Mouse (Mus musculus): ENCODE measurements at regions not wholly inside any gene's neighbourhood (a gene's known extent, or its start where the extent isn't known, plus 50 kb on each side); places are given as distances from the start of the nearest gene placed in this dataset.
A peak's percentile ranks its signal among the peaks of the same experiment; 100 is the strongest.

- no peak for DNase-seq
These were observed 605.2 kb upstream of the Tle4 start for GRCm38 (mm10) chr19:15203039-15203438.

GRCm38 (mm10) chr19:15201262-15201661 lies 603.4 kb upstream of the Tle4 start:
- DNase-seq, result no peak

GRCm38 (mm10) chr19:15200792-15201191 lies 602.9 kb upstream of the Tle4 start:
- no peak for DNase-seq

GRCm38 (mm10) chr19:15200361-15200760 lies 602.5 kb upstream of the Tle4 start:
- DNase-seq, result no peak

- no peak for DNase-seq
These were observed 601.8 kb upstream of the Tle4 start for GRCm38 (mm10) chr19:15199692-15200091.

GRCm38 (mm10) chr19:15175221-15175620 lies 577.4 kb upstream of the Tle4 start:
- no peak for DNase-seq

GRCm38 (mm10) chr19:15173301-15173700 lies 575.5 kb upstream of the Tle4 start:
- no peak for DNase-seq

- DNase-seq, result no peak
These were observed 569.3 kb upstream of the Tle4 start for GRCm38 (mm10) chr19:15167184-15167583.

- no peak for DNase-seq
These were observed 562.8 kb upstream of the Tle4 start for GRCm38 (mm10) chr19:15160641-15161040.

GRCm38 (mm10) chr19:15158653-15159052 lies 560.8 kb upstream of the Tle4 start:
- no peak for DNase-seq

GRCm38 (mm10) chr19:15158177-15158576 lies 560.3 kb upstream of the Tle4 start:
- DNase-seq, result no peak

GRCm38 (mm10) chr19:15154693-15155092 lies 556.8 kb upstream of the Tle4 start:
- DNase-seq, result no peak

- no peak for DNase-seq
These were observed 548.5 kb upstream of the Tle4 start for GRCm38 (mm10) chr19:15146325-15146724.

GRCm38 (mm10) chr19:15127122-15127521 lies 529.3 kb upstream of the Tle4 start:
- DNase-seq, result no peak

GRCm38 (mm10) chr19:15108441-15109026 lies 510.7 kb upstream of the Tle4 start:
- no peak for DNase-seq

GRCm38 (mm10) chr19:15095054-15095453 lies 497.2 kb upstream of the Tle4 start:
- no peak for DNase-seq

- no peak for DNase-seq
These were observed 495.7 kb upstream of the Tle4 start for GRCm38 (mm10) chr19:15093534-15093933.

GRCm38 (mm10) chr19:15080638-15081037 lies 482.8 kb upstream of the Tle4 start:
- no peak for DNase-seq

- DNase-seq, result no peak
These were observed 459.9 kb upstream of the Tle4 start for GRCm38 (mm10) chr19:15057801-15058200.

GRCm38 (mm10) chr19:15053582-15054141 lies 455.8 kb upstream of the Tle4 start:
- no peak for DNase-seq

GRCm38 (mm10) chr19:15052642-15053239 lies 454.9 kb upstream of the Tle4 start:
- DNase-seq, result no peak

- DNase-seq, result no peak
These were observed 450.0 kb upstream of the Tle4 start for GRCm38 (mm10) chr19:15047896-15048295.

- DNase-seq, result no peak
These were observed 449.5 kb upstream of the Tle4 start for GRCm38 (mm10) chr19:15047306-15047868.

GRCm38 (mm10) chr19:15035554-15035953 lies 437.7 kb upstream of the Tle4 start:
- DNase-seq, result peak; percentile 5 to 50

Data from spleen, adult 18-20 months (tissue).